In the genomic region with DNA sequence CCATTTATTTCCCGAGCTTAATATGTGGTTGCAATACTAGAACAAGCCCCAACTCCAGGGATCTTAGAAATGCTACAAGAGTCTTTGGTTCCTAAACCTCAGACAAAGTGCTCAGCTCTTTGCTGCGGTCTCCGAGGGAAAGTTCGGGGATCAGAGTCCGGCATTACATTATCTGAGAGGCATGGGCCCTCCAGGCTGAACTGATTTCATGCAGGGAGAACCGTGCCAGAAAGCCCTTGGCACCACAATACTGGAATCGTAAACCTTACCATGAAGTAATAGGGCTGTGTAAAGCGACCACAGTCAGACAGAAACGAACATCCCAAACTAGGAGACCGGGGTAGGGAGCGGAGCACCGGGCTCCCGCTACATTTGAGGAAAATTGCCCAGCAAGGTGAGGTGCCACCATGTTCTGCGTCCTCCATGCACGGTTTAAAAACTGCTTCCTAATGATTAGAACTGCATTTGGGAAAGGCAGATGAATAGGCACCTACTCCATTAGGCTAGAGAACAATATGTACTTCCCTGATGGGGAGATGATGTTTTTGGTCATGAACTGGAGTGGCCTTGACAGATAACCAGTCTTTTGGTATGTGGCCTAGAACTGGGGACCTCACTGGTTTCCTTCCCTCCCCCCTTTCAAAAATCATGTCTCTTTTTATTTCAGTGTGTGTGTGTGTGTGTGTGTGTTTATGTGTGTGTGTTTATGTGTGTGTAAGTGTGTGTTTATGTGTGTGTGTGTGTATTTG, we compare ENCODE assay signal across 13 mouse cellular contexts.
"Had no signal": no experiment of that assay in that cellular context is flagged by ENCODE, and none has a peak within 500 bp of the region (broad histone marks: within the 10 kb centered on the region; RNA-seq: fewer than 3 reads in every experiment).

No protein-coding gene starts in this region.

- H3K27ac ChIP-seq: layer of hippocampus, adult 2 months; macrophage; midbrain, embryonic 13.5 days; stomach, embryonic 15.5 days had no signal

- H3K4me1 ChIP-seq: midbrain, embryonic 13.5 days; stomach, embryonic 15.5 days had no signal

- H3K9ac ChIP-seq: midbrain, embryonic 13.5 days; stomach, embryonic 15.5 days had no signal

- H3K36me3 ChIP-seq: midbrain, embryonic 13.5 days; stomach, embryonic 15.5 days had no signal

- H3K4me2 ChIP-seq: midbrain, embryonic 13.5 days; stomach, embryonic 15.5 days had no signal

- H3K27me3 ChIP-seq: midbrain, embryonic 13.5 days; stomach, embryonic 15.5 days had no signal

- ATAC-seq: midbrain, embryonic 13.5 days had no signal

- H3K4me3 ChIP-seq: layer of hippocampus, adult 2 months; midbrain, embryonic 13.5 days; stomach, embryonic 15.5 days had no signal

- DNase-seq: kidney, adult 18-20 months; kidney, postnatal 10 days; kidney, postnatal 4 days; left cerebral cortex, postnatal 4 days; lung, adult 2 months; lung, postnatal 10 days; right cerebral cortex, postnatal 14 days; thymus, adult 18-20 months; thymus, postnatal 14 days had no signal

- H3K9me3 ChIP-seq: midbrain, embryonic 13.5 days; stomach, embryonic 15.5 days had no signal
